Mouse (Mus musculus): Measurements from ENCODE around the gene Ap1ar. TPM values are rescaled to one million over a fixed set of nuclear protein-coding genes. Genes with fewer than 3 reads are reported as not detected.
"Not testable (repeated sequence)": the region's sequence is repeated elsewhere in the genome, so short reads cannot be mapped to it uniquely, and the experiment has no call there.

Ap1ar gene
- polyA plus RNA-seq, 1 experiment: 50.8 TPM

- 3% methylated on average over 44 of the region's 44 CpGs for WGBS
- H3K4me3 ChIP-seq (replicated peaks; ENCODE audit: control insufficient read depth, low read depth, low read length): peak within 1 kb of the TSS; percentile 71
- TF ChIP-seq POLR2A (IDR thresholded peaks at IDR 0.05; ENCODE audit: borderline replicate concordance, control insufficient read depth, low read depth, low read length) (peak; percentile 87), CTCF (IDR thresholded peaks at IDR 0.05; ENCODE audit: control insufficient read depth, insufficient read depth, low read length) (no peak)
- H3K4me1 ChIP-seq (ENCODE audit: control insufficient read depth, insufficient read depth, low read length): peaks cover 3% of the 10 kb centered on the region; the same call in 1 of the 2 replicates
- H3K27ac ChIP-seq (ENCODE audit: control insufficient read depth, insufficient read depth, low read depth, low read length, poor library complexity): peak within 1 kb of the TSS; percentile 89
Observed at GRCm38 (mm10) chr3:127789500-127790191, 47.7 kb downstream of the Ap1ar start, which contains the start of gene Tifa. TSS of gene Tifa (plus strand) at chr3:127789805.

GRCm38 (mm10) chr3:127788919-127789318, 48.4 kb downstream of the Ap1ar start:
- peak overlapping the region; percentile 71 for H3K4me3 ChIP-seq (replicated peaks; ENCODE audit: control insufficient read depth, low read depth, low read length)
- peaks cover 3% of the 10 kb centered on the region; the same call in 1 of the 2 replicates for H3K4me1 ChIP-seq (ENCODE audit: control insufficient read depth, insufficient read depth, low read length)
- no peak overlapping the region for H3K27ac ChIP-seq (ENCODE audit: control insufficient read depth, insufficient read depth, low read depth, low read length, poor library complexity)
- WGBS: 65% methylated on average over 8 of the region's 8 CpGs
- no peak for TF ChIP-seq CTCF (IDR thresholded peaks at IDR 0.05; ENCODE audit: control insufficient read depth, insufficient read depth, low read length)
- TF ChIP-seq POLR2A (IDR thresholded peaks at IDR 0.05; ENCODE audit: borderline replicate concordance, control insufficient read depth, low read depth, low read length): no peak

GRCm38 (mm10) chr3:127788038-127788437, 49.3 kb downstream of the Ap1ar start:
- TF ChIP-seq CTCF (IDR thresholded peaks at IDR 0.05; ENCODE audit: control insufficient read depth, insufficient read depth, low read length): no peak
- TF ChIP-seq POLR2A (IDR thresholded peaks at IDR 0.05; ENCODE audit: borderline replicate concordance, control insufficient read depth, low read depth, low read length): no peak
- WGBS: 52% methylated on average over 7 of the region's 7 CpGs

GRCm38 (mm10) chr3:127787032-127787431, 50.3 kb downstream of the Ap1ar start:
- Histone ChIP-seq H3K4me3 (replicated peaks; ENCODE audit: control insufficient read depth, low read depth, low read length) (no peak overlapping the region), H3K27ac (ENCODE audit: control insufficient read depth, insufficient read depth, low read depth, low read length, poor library complexity) (no peak overlapping the region), H3K4me1 (ENCODE audit: control insufficient read depth, insufficient read depth, low read length) (no peaks in the 10 kb centered on the region; the same call in 1 of the 2 replicates)

More at GRCm38 (mm10) chr3:127788038-127788437, 49.3 kb downstream of the Ap1ar start:
- peaks cover 3% of the 10 kb centered on the region; the same call in 1 of the 2 replicates for H3K4me1 ChIP-seq (ENCODE audit: control insufficient read depth, insufficient read depth, low read length)
- no peak overlapping the region for H3K27ac ChIP-seq (ENCODE audit: control insufficient read depth, insufficient read depth, low read depth, low read length, poor library complexity)
- no peak overlapping the region for H3K4me3 ChIP-seq (replicated peaks; ENCODE audit: control insufficient read depth, low read depth, low read length)

GRCm38 (mm10) chr3:127783680-127784079, 53.6 kb downstream of the Ap1ar start:
- H3K27ac ChIP-seq (ENCODE audit: control insufficient read depth, insufficient read depth, low read depth, low read length, poor library complexity); H3K4me3 ChIP-seq (replicated peaks; ENCODE audit: control insufficient read depth, low read depth, low read length); H3K4me1 ChIP-seq (ENCODE audit: control insufficient read depth, insufficient read depth, low read length): not testable (repeated sequence)
- WGBS: 92% methylated on average over 8 of the region's 8 CpGs

More at GRCm38 (mm10) chr3:127787032-127787431, 50.3 kb downstream of the Ap1ar start:
- no peak for TF ChIP-seq POLR2A (IDR thresholded peaks at IDR 0.05; ENCODE audit: borderline replicate concordance, control insufficient read depth, low read depth, low read length)

- H3K27ac ChIP-seq (ENCODE audit: control insufficient read depth, insufficient read depth, low read depth, low read length, poor library complexity): no peak overlapping the region
- no peaks in the 10 kb centered on the region; the same call in 1 of the 2 replicates for H3K4me1 ChIP-seq (ENCODE audit: control insufficient read depth, insufficient read depth, low read length)
- no peak overlapping the region for H3K4me3 ChIP-seq (replicated peaks; ENCODE audit: control insufficient read depth, low read depth, low read length)
- no peak for TF ChIP-seq CTCF (IDR thresholded peaks at IDR 0.05; ENCODE audit: control insufficient read depth, insufficient read depth, low read length)
- TF ChIP-seq POLR2A (IDR thresholded peaks at IDR 0.05; ENCODE audit: borderline replicate concordance, control insufficient read depth, low read depth, low read length): no peak
- WGBS: 84% methylated on average over 6 of the region's 6 CpGs
Observed at GRCm38 (mm10) chr3:127782921-127783320, 54.4 kb downstream of the Ap1ar start.

GRCm38 (mm10) chr3:127780921-127781320, 56.4 kb downstream of the Ap1ar start:
- Histone ChIP-seq H3K27ac (ENCODE audit: control insufficient read depth, insufficient read depth, low read depth, low read length, poor library complexity) (no peak overlapping the region), H3K4me1 (ENCODE audit: control insufficient read depth, insufficient read depth, low read length) (no peaks in the 10 kb centered on the region), H3K4me3 (replicated peaks; ENCODE audit: control insufficient read depth, low read depth, low read length) (no peak overlapping the region)
- no peak for TF ChIP-seq POLR2A (IDR thresholded peaks at IDR 0.05; ENCODE audit: borderline replicate concordance, control insufficient read depth, low read depth, low read length)
- no peak for TF ChIP-seq CTCF (IDR thresholded peaks at IDR 0.05; ENCODE audit: control insufficient read depth, insufficient read depth, low read length)
- 81% methylated on average over 9 of the region's 9 CpGs for WGBS

- Histone ChIP-seq H3K4me1 (ENCODE audit: control insufficient read depth, insufficient read depth, low read length) (no peaks in the 10 kb centered on the region), H3K27ac (ENCODE audit: control insufficient read depth, insufficient read depth, low read depth, low read length, poor library complexity) (peak within 1 kb of the TSS; percentile 43), H3K4me3 (replicated peaks; ENCODE audit: control insufficient read depth, low read depth, low read length) (peak within 1 kb of the TSS; percentile 74)
- TF ChIP-seq CTCF (IDR thresholded peaks at IDR 0.05; ENCODE audit: control insufficient read depth, insufficient read depth, low read length) (peak; percentile 79), POLR2A (IDR thresholded peaks at IDR 0.05; ENCODE audit: borderline replicate concordance, control insufficient read depth, low read depth, low read length) (no peak)
- WGBS: under 1% methylated on average over 24 of the region's 24 CpGs
Observed at GRCm38 (mm10) chr3:127780021-127780644, 57.2 kb downstream of the Ap1ar start, which contains the start of gene Alpk1. TSS of gene Alpk1 (minus strand) at chr3:127780527.

Measured in bone marrow, adult 2 months (tissue).